In genomic region chr14:45507923-45508322, GRCm38 (mm10) we compare ENCODE assay signal across 9 mouse cellular contexts. TPM values are rescaled to one million over a fixed set of nuclear protein-coding genes. Genes with fewer than 3 reads are reported as not detected.
DNase-seq lines count a peak whose midpoint lies in the region; ATAC-seq lines count a peak whose summit lies in the region.
"Had no signal": no experiment of that assay in that cellular context is flagged by ENCODE, and none has a peak within 500 bp of the region (broad histone marks: within the 10 kb centered on the region; RNA-seq: fewer than 3 reads in every experiment).

No protein-coding gene starts in this region.

- no peak overlapping the region for H3K4me3 ChIP-seq in forebrain, embryonic 15.5 days
- no peak overlapping the region for H3K4me3 ChIP-seq in intestine, embryonic 14.5 days (ENCODE audit: low read depth, low read length)
- H3K4me3 ChIP-seq: neural tube, embryonic 12.5 days had no signal

- H3K9ac ChIP-seq in forebrain, embryonic 15.5 days (replicated peaks), result 0 out of 2 replicates have a peak overlapping the region, but pooled peaks have one; percentile 7
- H3K9ac ChIP-seq in intestine, embryonic 14.5 days (ENCODE audit: low read length), result no peak overlapping the region
- H3K9ac ChIP-seq: neural tube, embryonic 12.5 days had no signal

- no peak for DNase-seq in frontal cortex, postnatal 36 days (ENCODE audit: low spot score in 2 of 2)
- DNase-seq in intestine, embryonic 14.5 days (ENCODE audit: low spot score), result no peak
- peak; percentile 66 for DNase-seq in lung, postnatal 10 days
- no peak for DNase-seq in spleen, postnatal 36 days (ENCODE audit: low spot score in 2 of 2)
- no peak for DNase-seq in thymus, postnatal 10 days (ENCODE audit: low spot score in 2 of 2)

- peaks cover 15% of the 10 kb centered on the region for H3K4me1 ChIP-seq in forebrain, embryonic 15.5 days
- peaks cover 37% of the 10 kb centered on the region for H3K4me1 ChIP-seq in intestine, embryonic 14.5 days (replicated peaks; ENCODE audit: control insufficient read depth, insufficient read depth, low read length)

- no peaks in the 10 kb centered on the region for H3K27me3 ChIP-seq in forebrain, embryonic 15.5 days
- H3K27me3 ChIP-seq in intestine, embryonic 14.5 days (replicated peaks; ENCODE audit: control insufficient read depth, insufficient read depth, low read length), result no peaks in the 10 kb centered on the region
- H3K27me3 ChIP-seq: neural tube, embryonic 12.5 days had no signal

- H3K36me3 ChIP-seq in forebrain, embryonic 15.5 days, result 0 out of 2 replicates have a peak, but pooled peaks cover 3% of the 10 kb centered on the region
- H3K36me3 ChIP-seq in intestine, embryonic 14.5 days (ENCODE audit: control insufficient read depth, insufficient read depth, low read length), result peaks cover 15% of the 10 kb centered on the region; the same call in 1 of the 2 replicates

- H3K9me3 ChIP-seq in forebrain, embryonic 15.5 days, result no peaks in the 10 kb centered on the region
- no peaks in the 10 kb centered on the region for H3K9me3 ChIP-seq in intestine, embryonic 14.5 days (ENCODE audit: control insufficient read depth, low read length)
- H3K9me3 ChIP-seq: neural tube, embryonic 12.5 days had no signal

- 57% methylated on average over 4 of the region's 4 CpGs for WGBS in forebrain, embryonic 15.5 days
- WGBS in intestine, embryonic 14.5 days, result 22% methylated on average over 4 of the region's 4 CpGs

- 0 out of 2 replicates have a peak overlapping the region, but pooled peaks have one; percentile 7 for H3K27ac ChIP-seq in forebrain, embryonic 15.5 days (replicated peaks)
- peak overlapping the region; percentile 64 for H3K27ac ChIP-seq in intestine, embryonic 14.5 days (ENCODE audit: low read depth)
- H3K27ac ChIP-seq: neural tube, embryonic 12.5 days had no signal

- peak; percentile 20; the same call in 1 of the 2 replicates for ATAC-seq in frontal cortex, adult (ENCODE audit: low TSS enrichment)
- ATAC-seq in forebrain, embryonic 15.5 days (replicated peaks), result no peak
- ATAC-seq in intestine, embryonic 14.5 days (replicated peaks; ENCODE audit: low FRiP score, low TSS enrichment, low read depth), result no peak
- ATAC-seq in monocyte, adult 5-6 weeks (replicated peaks; ENCODE audit: insufficient number of reproducible peaks, low FRiP score, low TSS enrichment, poor library complexity, severe bottlenecking), result no peak

- H3K4me2 ChIP-seq in forebrain, embryonic 15.5 days (replicated peaks), result no peak overlapping the region
- H3K4me2 ChIP-seq in intestine, embryonic 14.5 days (ENCODE audit: low read length), result no peak overlapping the region
- H3K4me2 ChIP-seq: neural tube, embryonic 12.5 days had no signal

RNA-seq across cellular contexts. Expression of gene Fermt2, which starts 22.0 kb away (rescaled TPM):
- polyA plus RNA-seq in forebrain, embryonic 15.5 days (2015; fragmentation: Nextera tagmentation; extraction: Ambion mirVana), result 62.8 and 72.2 TPM in 2 replicates
- 177 and 202 TPM in 2 replicates for polyA plus RNA-seq in intestine, embryonic 14.5 days (2014; fragmentation: Nextera tagmentation; extraction: Ambion mirVana)
- total RNA-seq in monocyte, adult 5-6 weeks (2017), result not detected in 3 replicates
